Mouse (Mus musculus) liver, postnatal 0 days (tissue): ENCODE data around the gene Efcab10.

Source experiments
- CTCF ChIP-seq: sonication (generic); IDR thresholded peaks from 2 replicates; pipeline ENCODE4 v1.5.1; 2016; ENCODE audit warnings: antibody characterized with exemption, low read depth
- EP300 ChIP-seq: IDR thresholded peaks from 2 replicates; pipeline ENCODE4 v1.6.1; 2016; ENCODE audit warnings: antibody characterized with exemption, low read depth, mild to moderate bottlenecking

DNA sequence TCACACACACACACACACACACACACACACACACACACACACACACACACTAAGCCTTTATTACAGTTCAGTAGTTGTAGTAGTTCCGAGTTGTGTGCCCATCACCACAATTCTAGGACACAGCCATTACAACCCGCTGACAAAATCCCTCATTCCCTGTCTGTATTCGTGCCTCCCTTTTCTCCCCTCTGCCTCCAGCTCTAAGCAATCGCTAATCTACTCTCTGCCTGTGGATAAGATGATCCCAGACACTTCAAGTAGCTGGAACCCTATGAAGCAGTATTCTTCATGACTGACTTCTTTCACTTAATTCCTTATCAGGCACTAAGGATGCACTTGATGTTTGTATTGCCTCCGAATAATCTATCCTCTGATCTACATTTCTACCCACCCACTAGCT is 10.3 kb downstream of the Efcab10 start:
- TF ChIP-seq CTCF (no peak), EP300 (no peak)
